ENCODE assay signal across 8 mouse cellular contexts in the genomic region with DNA sequence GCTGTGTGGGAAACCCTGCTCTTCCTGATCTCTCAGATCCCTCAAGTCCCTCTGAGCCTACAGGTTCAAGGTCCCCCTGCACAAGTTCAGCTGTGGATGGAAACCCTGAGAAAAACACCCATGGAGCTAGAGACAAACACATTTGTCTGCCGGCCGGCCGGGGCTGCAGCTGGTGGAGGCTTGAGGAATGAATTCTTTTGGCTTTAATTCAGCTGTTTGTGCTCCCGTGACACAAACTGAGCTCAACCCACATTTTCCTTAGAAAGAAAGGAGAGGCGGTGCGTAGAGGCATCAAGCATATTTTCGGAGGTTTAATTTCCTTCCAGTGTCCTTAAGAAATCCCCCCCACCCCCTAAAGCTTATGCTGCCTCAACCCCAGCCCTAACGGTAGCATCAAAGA.
DNase-seq lines count a peak whose midpoint lies in the region; ATAC-seq and TF ChIP-seq lines count a peak whose summit lies in the region.

No protein-coding gene starts in this region.

- no peak overlapping the region for H3K9ac ChIP-seq in liver, adult 2 months (ENCODE audit: low read depth, low read length)
- H3K9ac ChIP-seq in midbrain, embryonic 12.5 days (replicated peaks) = no peak overlapping the region

- intact Hi-C loops in heart, postnatal 14 days (cut with DNase I) = loop anchor here (10.0 kb wide), 1 partner anchor 149 kb away; the partner anchor contains the start of gene Rrbp1
- intact Hi-C loops in left cerebral cortex, postnatal 36 days (cut with DNase I) = loop anchor here (10.0 kb wide), 2 partner anchors 119 to 149 kb away; partner anchors contain the start of gene Rrbp1

- H3K4me1 ChIP-seq in liver, adult 2 months (ENCODE audit: control insufficient read depth, insufficient read depth, low read length) = peaks cover 34% of the 10 kb centered on the region
- H3K4me1 ChIP-seq in midbrain, embryonic 12.5 days = peaks cover 23% of the 10 kb centered on the region; the same call in 1 of the 2 replicates

- no peak overlapping the region for H3K27ac ChIP-seq in liver, adult 2 months (replicated peaks; ENCODE audit: insufficient read depth, low read depth, low read length)
- no peak overlapping the region for H3K27ac ChIP-seq in midbrain, embryonic 12.5 days (replicated peaks)

- WGBS in liver, adult 2 months = 21% methylated on average over 8 of the region's 8 CpGs
- WGBS in midbrain, embryonic 12.5 days = 6% methylated on average over 8 of the region's 8 CpGs

- no peaks in the 10 kb centered on the region for H3K27me3 ChIP-seq in liver, adult 2 months (ENCODE audit: control insufficient read depth, insufficient read depth, low read length)
- H3K27me3 ChIP-seq in midbrain, embryonic 12.5 days = peaks cover 24% of the 10 kb centered on the region

- no peaks in the 10 kb centered on the region for H3K9me3 ChIP-seq in midbrain, embryonic 12.5 days

- no peaks in the 10 kb centered on the region for H3K79me2 ChIP-seq in liver, adult 2 months (ENCODE audit: control insufficient read depth, insufficient read depth, low read length)

- peak overlapping the region; percentile 87; the same call in 1 of the 2 replicates for H3K4me2 ChIP-seq in midbrain, embryonic 12.5 days (replicated peaks)

- peak overlapping the region; percentile 12; the same call in 1 of the 2 replicates for H3K4me3 ChIP-seq in liver, adult 2 months (ENCODE audit: insufficient read depth, low read depth, low read length)
- H3K4me3 ChIP-seq in midbrain, embryonic 12.5 days = no peak overlapping the region

- ATAC-seq in midbrain, embryonic 12.5 days (ENCODE audit: low FRiP score, low read depth) = no peak

- H3K36me3 ChIP-seq in liver, adult 2 months (ENCODE audit: control insufficient read depth, insufficient read depth, low read length) = no peaks in the 10 kb centered on the region
- H3K36me3 ChIP-seq in midbrain, embryonic 12.5 days = no peaks in the 10 kb centered on the region

- DNase-seq in liver, adult 2 months (ENCODE audit: extremely low read depth, low read depth, low spot score) = no peak
- no peak for DNase-seq in liver
- DNase-seq in fibroblast of lung, adult 2 months (ENCODE audit: low read depth) = peak; percentile 46
- DNase-seq in heart, postnatal 14 days = peak; percentile 49 to 57
- DNase-seq in left cerebral cortex, postnatal 36 days (ENCODE audit: low spot score in 2 of 2) = peak; percentile 29 to 30
- DNase-seq in thymus, postnatal 36 days = no peak
- no peak for DNase-seq in spleen, adult 18-20 months

- TF ChIP-seq CTCF in liver, adult 2 months (IDR thresholded peaks at IDR 0.05; ENCODE audit: low read depth, low read length) = no peak

- no peak for TF ChIP-seq POLR2A in liver, adult 2 months (IDR thresholded peaks at IDR 0.05; ENCODE audit: extremely low read depth, insufficient read depth, low read length)

Comparison
In these comparisons a context has a peak if more than half of its experiments do, and no peak if none do; other contexts are left out.
1. DNase-seq: peak in fibroblast of lung, adult 2 months (single experiment), heart, postnatal 14 days (2 of 2) and left cerebral cortex, postnatal 36 days (2 of 2); none in liver, adult 2 months (single experiment), liver (single experiment), thymus, postnatal 36 days (0 of 2) and spleen, adult 18-20 months (0 of 2).